Mouse (Mus musculus): ENCODE results near the gene Pithd1. TPM values are rescaled to one million over a fixed set of nuclear protein-coding genes. Genes with fewer than 3 reads are reported as not detected.
A peak's percentile ranks its signal among the peaks of the same experiment; 100 is the strongest.
"Not testable (repeated sequence)": the region's sequence is repeated elsewhere in the genome, so short reads cannot be mapped to it uniquely, and the experiment has no call there.

Pithd1 gene
- total RNA-seq, 2 experiments from 2014 or later: 87.4 to 89.4 TPM

DNA sequence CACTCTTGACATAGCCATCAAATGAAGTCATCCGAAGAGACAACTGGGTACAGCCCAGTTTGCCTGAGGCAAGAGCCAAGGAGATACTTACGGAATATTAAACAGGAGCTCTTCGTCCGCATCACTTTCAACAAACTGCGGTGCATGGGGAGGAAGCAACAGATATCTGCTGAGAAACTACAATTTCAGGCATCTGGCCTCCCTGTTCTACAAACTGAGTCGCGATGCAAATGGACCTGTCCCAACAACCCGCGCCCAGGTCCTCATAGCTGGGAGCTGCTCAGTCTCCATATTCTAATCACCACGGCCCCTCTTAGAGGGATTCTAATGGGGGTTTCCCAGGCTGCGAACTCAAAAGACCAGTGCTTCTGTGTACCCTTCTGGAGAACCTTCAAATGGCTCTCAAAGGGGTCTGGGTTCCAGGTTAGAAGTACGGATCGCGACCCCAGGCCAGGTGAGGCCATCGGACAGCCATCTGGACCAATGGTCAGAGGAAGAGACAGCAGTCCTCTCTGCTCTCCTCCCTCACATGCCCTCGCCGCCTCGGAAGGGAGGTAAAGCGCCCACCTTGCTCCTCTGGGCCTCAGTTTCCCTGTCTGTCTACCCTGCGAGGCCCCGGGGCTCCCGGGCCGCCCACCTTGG, 642 bp downstream of the Pithd1 start:
- DNase-seq: no peak

DNA sequence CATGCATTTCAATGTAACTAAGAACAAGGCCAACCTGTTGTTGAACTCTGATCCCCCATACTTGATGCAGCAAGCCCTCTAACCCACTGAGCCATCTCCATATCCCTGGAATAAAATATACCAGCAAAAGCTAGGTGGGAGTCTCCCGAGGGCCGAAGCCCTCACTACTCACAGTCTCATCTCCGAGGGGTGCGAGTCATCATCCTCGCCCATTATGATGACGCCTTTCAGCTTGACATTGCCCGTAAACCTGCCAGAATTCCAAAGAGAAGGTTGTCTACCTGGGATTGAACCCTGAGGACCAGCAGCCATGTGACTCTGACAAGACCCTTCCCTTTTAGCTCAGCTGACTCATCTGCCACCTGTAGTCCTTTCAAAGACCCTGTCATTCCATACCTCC, 1.3 kb downstream of the Pithd1 start:
- DNase-seq: no peak

DNA sequence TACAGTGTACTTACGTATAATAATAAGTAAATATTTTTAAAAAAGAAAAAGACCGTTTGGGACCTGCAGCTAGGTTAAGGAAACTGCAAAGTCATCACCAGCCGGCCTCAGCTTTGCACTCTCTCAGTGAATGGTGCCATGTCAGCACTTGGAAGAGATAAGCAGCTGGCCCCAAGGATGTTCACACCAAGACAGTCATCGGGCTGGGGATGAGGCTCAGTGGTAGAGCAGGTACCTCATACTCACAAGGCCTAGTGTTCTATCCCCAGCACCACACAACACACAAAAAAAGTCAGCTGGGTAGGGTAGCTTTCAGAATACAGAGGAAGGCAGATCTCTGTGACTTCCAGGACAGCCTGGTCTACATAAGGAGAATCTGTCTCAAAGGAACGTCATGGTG, 1.9 kb downstream of the Pithd1 start:
- DNase-seq: no peak

DNA sequence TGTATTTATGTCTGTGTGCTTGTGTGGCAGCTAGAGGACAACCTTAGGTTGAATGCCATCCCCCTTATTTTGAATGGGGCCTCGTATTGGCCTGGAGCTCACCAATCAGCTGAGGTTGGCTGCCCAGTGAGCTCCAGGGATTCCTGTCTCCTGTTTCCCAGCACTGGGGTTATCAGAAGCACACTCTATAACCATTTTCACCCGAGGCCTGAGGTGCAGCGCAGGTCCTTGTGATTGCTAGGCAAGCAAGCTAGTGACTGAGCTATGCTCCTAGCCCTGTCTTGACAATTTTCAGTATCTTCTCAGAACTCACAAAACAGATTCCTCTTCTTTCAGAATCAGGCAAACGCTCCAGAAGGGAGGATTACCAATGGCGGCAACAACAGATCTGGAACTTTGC, 2.5 kb downstream of the Pithd1 start:
- DNase-seq: no peak

GRCm38 (mm10) chr4:135981524-135982063, 5.5 kb downstream of the Pithd1 start:
- peak; percentile 81 to 84 for DNase-seq

- not testable (repeated sequence) for DNase-seq
Measured at GRCm38 (mm10) chr4:135980223-135980622, 6.8 kb downstream of the Pithd1 start.

GRCm38 (mm10) chr4:135976146-135976545, 10.9 kb downstream of the Pithd1 start:
- DNase-seq: no peak

- no peak for DNase-seq
Measured at GRCm38 (mm10) chr4:135972911-135973811, 13.9 kb downstream of the Pithd1 start.

DNA sequence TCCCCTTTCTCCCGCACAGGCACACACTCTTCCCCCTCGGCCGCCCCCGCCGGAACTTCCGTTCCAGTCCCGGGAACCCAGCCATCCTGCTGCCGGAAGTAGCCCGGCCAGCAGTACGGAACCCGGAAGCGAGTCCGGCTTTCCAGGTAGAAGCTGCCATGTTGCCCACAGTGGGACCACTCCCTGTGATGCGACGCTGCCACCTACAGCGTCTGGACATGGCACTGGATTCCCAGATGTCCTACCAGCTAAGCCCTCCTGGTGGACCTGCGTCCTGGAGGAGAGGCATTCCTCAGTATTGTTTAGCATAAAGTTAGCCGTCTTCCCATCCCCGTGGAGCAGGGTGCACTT, 14.5 kb downstream of the Pithd1 start, which contains the start of gene Lypla2:
Gene Lypla2 (minus strand): TSS at position 71 of the 351 bp plus-strand sequence.
- DNase-seq: peak; percentile 88 to 89

- DNase-seq: no peak
Measured at GRCm38 (mm10) chr4:135971805-135972555, 15.1 kb downstream of the Pithd1 start.

DNA sequence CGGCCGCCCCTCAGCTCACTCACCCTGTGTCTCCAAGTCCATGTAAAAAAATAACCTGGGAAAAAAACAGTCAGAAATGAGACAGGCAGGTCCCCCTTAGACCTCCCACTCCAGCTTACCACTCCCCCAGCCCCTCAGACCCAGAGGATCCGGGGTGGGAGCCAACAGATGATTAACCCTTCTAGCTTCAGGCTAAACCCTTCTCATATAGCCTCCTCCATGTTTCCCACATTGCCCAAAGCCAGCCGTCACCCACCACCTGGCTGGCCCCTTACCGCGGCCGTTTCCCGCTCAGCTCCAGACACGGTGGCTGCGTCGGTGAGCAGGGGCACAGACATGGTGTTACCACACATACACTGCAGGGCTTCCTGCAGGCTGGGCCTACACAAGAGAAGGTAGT, 16.5 kb downstream of the Pithd1 start:
- DNase-seq: no peak

DNA sequence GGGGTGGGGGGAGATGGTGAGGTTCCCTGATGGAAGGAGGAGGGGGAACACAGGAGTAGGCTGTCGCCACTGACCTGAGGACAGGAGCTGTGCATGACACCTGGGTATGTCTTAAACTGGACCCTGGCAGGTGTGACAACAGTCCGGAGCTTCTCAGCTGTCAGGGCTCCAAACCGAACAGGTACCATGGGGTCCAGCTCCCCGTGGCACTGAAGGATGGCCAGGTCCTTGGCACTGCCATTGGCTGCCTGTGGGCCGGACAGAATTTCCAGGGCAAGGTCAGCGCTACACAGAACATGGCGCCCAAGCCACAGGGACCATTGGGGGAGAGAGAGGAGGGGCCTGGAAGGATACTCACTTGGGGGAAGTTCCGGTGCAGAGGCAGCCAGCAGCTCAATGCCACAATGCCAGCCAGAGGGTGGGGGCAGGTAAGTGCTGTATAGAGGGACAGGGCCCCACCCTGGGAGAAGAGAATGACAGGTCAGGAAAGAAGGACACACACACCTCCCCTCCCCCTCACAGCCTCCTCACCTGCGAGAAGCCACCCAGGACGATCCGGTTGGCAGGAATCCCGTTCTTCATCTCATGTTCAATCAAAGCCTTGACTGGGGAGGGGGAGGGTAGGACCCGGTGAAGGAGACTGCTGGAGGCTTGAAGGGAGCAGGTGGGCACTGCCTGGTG, 17.9 kb downstream of the Pithd1 start:
- no peak for DNase-seq

GRCm38 (mm10) chr4:135968271-135968869, 18.7 kb downstream of the Pithd1 start:
- DNase-seq: no peak

GRCm38 (mm10) chr4:135967086-135967760, 19.8 kb downstream of the Pithd1 start:
- no peak for DNase-seq

- DNase-seq: no peak
Measured at GRCm38 (mm10) chr4:135966283-135966682, 20.8 kb downstream of the Pithd1 start.

GRCm38 (mm10) chr4:135965113-135965512, 22.0 kb downstream of the Pithd1 start:
- no peak for DNase-seq

GRCm38 (mm10) chr4:135964426-135964825, 22.6 kb downstream of the Pithd1 start:
- DNase-seq: peak in 1 of 2 experiments; percentile 62

GRCm38 (mm10) chr4:135963457-135964193, 23.4 kb downstream of the Pithd1 start, which contains the start of gene Gale:
TSS of gene Gale (plus strand) at chr4:135963727.
- peak; percentile 92 to 95 for DNase-seq

- no peak for DNase-seq
Measured at GRCm38 (mm10) chr4:135962946-135963345, 24.1 kb downstream of the Pithd1 start.

- DNase-seq: no peak
Measured at GRCm38 (mm10) chr4:135962198-135962597, 24.9 kb downstream of the Pithd1 start.
